Mouse (Mus musculus): ENCODE measurements around the gene Macrod2.

The Macrod2 gene

GRCm38 (mm10) chr2:141700759-141701452 is 1305.8 kb downstream of the Macrod2 start:
- DNase-seq (ENCODE audit: low read depth): no peak

GRCm38 (mm10) chr2:141711785-141712184 is 1316.7 kb downstream of the Macrod2 start:
- DNase-seq (ENCODE audit: low read depth): no peak

DNA sequence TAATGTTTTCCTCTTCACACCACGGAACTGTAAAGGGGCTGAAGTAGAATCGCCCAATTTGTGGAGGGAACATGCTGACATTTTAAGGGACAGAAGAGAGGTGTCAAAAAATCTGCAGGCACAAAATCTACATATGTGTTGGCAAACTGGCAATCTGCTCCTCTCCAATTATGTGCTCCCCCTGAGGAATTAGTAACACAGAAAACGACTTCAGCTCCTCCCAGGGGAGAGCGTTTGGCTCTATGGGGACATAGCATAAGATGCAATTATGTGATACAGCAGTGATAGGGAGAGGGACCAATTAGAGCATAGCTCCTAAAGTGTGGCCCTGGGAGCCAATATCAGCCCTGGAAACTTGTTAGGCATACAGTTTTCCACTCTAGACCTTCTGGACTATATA is 1317.2 kb downstream of the Macrod2 start:
- no peak for DNase-seq (ENCODE audit: low read depth)

GRCm38 (mm10) chr2:141715061-141715460 is 1320.0 kb downstream of the Macrod2 start:
- DNase-seq (ENCODE audit: low read depth): no peak

DNA sequence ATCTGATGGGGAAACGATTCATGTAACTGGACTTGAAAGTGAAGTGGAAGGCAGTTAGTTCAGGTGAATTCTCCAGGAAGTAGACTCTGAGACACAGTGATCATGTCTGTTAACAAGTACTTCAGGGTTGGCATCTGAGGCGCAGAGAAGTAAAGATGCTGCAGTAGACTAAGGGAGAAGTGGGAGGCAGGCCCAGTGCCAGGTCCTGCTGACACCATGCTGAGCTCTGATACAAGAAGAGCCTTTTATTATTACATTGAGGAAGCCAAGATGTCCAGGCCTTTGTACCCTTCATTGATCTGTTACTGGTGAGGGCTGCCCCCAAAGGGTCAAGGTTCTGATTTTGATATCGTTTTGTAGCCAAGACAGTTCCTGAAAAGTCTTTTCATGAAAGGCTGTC is 1327.4 kb downstream of the Macrod2 start:
- no peak for DNase-seq (ENCODE audit: low read depth)

DNA sequence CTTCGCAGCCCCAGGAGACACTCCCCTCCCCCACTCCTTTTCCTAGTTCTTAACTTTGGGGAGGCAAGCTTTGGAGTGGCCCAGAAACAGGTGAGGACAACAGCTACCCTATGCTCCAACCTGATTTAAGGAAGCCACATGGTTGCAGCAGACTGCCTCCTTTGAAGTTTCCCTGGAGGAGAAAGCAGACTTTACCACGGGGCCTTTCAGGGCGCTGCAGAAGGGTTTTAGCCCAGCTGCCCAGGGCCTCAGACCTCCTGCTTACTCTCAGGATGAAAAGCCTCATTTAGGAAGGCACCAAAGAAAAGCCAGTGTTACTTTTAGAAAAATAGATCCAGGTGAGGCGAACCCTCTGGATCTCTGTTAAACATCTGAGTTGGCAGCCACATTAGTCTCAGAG is 1333.9 kb downstream of the Macrod2 start:
- no peak for DNase-seq (ENCODE audit: low read depth)

- no peak for DNase-seq (ENCODE audit: low read depth)
These were observed 1341.8 kb downstream of the Macrod2 start for GRCm38 (mm10) chr2:141736685-141737456.

GRCm38 (mm10) chr2:141738702-141739101 is 1343.6 kb downstream of the Macrod2 start:
- no peak for DNase-seq (ENCODE audit: low read depth)

DNA sequence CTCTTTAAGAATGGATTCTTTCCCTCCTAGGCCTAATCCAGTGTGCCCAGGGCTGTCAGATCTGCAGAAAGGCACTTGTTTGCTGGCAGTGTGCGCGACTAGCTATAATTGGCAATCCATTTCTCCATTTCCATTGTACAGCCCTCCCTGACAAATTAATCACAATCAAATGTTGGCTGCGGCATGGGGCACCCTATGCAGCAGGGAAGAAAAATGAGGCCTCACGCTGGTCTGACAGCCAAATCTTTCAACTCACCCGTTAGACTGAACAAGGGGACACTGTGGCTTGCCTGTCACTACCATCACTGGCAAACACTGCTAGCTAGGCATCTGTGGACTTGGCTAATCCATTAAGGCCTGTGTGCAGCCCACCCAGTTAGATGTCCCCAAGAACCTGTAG is 1345.2 kb downstream of the Macrod2 start:
- DNase-seq (ENCODE audit: low read depth): no peak

DNA sequence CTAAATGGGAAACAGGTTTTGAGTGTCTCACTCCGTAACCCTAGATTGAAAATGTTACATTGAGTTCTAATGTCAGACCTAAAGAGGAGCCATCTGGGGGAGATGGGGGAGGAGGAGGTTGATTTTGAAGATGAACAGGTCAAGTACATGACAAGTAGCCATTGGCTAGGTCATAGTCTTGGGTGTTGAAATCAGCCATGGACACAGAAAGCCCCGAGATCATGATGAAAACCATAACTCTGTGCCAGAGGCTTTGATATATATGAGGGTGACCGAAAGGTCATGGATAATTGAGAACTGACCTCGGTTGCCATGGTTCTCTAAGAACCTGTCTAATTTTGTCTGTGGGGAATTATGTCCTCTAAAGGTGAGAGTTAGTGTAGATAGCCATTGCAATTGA is 1405.1 kb downstream of the Macrod2 start:
- DNase-seq (ENCODE audit: low read depth): no peak

- no peak for DNase-seq (ENCODE audit: low read depth)
These were observed 1405.8 kb downstream of the Macrod2 start for GRCm38 (mm10) chr2:141800909-141801308.

GRCm38 (mm10) chr2:141816266-141816665 is 1421.2 kb downstream of the Macrod2 start:
- no peak for DNase-seq (ENCODE audit: low read depth)

DNA sequence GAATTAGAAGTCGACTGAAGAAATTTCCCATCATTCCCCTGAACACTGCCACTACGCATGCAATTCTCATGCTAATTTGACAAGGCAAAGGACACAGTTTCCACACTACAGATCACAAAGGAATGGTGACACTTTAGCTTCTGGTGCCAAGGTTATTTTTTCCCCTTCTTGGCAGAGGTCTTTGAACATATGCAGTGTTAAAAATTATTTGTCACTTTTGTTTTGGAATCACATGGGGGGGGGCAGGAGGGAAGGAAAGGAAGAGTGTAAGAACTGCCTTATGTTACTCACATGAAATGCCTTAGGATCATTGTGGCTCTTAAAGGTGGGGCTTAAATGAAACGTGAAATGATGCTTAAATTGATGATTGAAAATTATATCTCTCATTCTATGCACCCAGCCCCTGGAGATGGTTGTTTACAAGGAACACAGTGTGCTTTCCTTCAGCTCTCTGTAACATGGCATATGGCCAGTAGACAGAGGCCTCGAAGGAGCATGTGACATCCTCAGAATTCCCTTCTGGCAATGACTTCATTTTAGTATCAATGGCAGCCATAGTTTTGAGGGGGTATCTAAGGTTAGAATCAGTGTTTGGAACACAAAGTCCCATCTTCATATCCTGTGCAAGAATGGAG is 1422.6 kb downstream of the Macrod2 start:
- no peak for DNase-seq (ENCODE audit: low read depth)

DNA sequence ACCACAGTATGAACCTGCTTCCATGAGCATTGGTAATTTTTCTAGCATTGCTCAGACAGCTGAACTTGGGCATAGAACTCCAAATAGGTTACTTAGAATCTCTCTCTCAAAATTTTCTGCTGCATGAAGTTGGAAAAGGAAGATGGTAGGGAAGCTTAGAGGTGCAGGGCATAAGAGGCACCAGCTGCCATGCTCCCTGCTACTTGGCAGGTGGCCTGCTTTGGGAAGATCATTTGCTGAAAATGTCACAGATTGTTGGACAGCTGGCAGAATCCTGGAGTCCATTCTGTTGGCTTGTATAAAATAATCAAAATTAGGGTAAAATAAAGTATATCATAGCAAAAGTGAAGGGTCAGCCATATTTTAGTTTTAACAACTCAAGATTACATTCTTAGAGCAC is 1425.7 kb downstream of the Macrod2 start:
- no peak for DNase-seq (ENCODE audit: low read depth)

DNA sequence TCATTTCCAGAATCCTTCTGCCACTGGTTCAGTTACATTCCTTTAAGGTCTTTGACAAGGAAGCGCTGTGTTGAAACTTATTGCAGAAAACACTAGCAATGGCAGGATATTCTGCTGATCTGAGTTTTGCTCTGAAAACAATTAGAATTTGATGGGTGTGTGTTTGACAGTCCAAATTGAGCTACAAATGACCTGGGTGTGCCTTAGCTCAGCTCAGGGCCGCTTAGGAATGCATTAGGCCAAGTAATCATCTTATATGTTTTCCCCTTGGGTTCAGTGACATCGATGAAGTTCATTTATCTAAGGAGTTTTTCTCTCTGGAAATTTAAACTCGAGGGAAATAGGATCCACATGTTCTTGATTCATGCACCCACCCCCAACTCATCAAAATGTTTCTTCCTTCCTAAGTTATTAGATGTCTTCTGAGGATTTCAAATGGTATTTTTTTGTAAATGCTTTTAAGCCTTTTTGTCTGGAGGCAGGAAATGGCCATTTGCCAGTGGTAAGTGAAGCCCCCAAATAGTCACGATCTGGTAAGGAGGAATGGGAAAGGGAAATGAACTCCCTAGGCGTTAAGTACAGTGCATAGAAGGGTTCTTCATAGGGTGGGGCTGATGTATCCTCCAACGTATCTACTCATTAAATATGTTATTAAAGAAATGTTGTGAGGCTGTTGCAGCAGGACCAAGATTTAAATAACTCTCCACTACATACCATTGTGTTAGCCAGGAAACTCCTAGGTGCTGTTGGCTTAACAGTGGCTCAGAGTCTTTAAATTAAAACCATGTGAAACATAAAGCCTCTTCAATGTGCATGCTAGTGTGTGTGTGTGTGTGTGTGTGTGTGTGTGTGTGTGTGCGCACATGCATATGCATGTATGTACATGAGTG is 1430.7 kb downstream of the Macrod2 start:
- no peak for DNase-seq (ENCODE audit: low read depth)

GRCm38 (mm10) chr2:141830496-141830895 is 1435.4 kb downstream of the Macrod2 start:
- no peak for DNase-seq (ENCODE audit: low read depth)

GRCm38 (mm10) chr2:141831515-141831914 is 1436.4 kb downstream of the Macrod2 start:
- no peak for DNase-seq (ENCODE audit: low read depth)

- DNase-seq (ENCODE audit: low read depth): no peak
These were observed 1439.2 kb downstream of the Macrod2 start for GRCm38 (mm10) chr2:141834156-141834782.

DNA sequence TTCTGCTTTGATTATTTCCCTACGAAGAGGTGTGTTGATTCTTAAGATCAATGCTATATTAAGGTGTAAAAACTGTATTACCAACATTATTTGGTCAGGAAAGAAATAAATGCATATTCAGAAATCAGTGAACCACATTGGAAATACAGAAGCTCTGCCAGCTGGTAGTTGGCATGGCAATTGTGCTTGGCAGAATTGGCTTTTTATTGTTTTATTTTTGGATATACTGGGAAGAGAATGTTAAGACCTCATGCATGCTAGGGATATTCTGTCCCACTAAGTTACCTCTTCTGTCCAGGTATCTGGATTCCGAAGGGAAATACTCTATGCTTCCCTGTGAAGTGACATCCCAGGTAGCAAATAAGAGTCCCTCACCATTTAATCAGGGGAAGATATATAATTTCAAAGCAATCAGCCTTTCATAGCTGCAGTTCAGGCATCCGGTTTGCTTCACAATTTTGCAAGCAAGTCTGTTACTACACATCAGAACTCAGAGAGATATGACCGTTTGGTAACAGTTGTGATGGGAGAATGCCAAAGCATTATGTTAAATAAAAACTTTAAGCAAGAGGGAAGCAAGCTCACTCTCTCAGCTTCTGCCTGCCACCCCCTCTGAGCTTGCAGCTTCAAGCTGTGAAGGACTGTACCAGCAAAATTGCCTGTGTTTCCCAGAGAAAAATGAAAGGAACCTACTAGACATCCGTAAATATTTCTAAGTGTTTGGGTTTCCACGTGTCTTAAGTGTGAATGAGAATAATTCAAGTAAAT is 1449.5 kb downstream of the Macrod2 start:
- DNase-seq (ENCODE audit: low read depth): no peak

- no peak for DNase-seq (ENCODE audit: low read depth)
These were observed 1464.1 kb downstream of the Macrod2 start for GRCm38 (mm10) chr2:141859220-141859619.

Data from induced T-regulatory cell, adult 2 months (primary cell).